Mouse (Mus musculus) central nervous system, embryonic 18 days (tissue): Measurements from ENCODE around the gene Osgepl1. TPM values are rescaled to one million over a fixed set of nuclear protein-coding genes. Genes with fewer than 3 reads are reported as not detected.

Experiments
- polyA plus RNA-seq: library from polyadenylated mRNA; depleted of rRNA; stranded (reverse); fragments of >200 nt; gene quantifications from 2 replicates; pipeline ENCODE4 v1.2.3, GENCODE M21; 2012; rRNA removed

Osgepl1 gene
- 16.4 and 17.0 TPM in 2 replicates for polyA plus RNA-seq

DNA sequence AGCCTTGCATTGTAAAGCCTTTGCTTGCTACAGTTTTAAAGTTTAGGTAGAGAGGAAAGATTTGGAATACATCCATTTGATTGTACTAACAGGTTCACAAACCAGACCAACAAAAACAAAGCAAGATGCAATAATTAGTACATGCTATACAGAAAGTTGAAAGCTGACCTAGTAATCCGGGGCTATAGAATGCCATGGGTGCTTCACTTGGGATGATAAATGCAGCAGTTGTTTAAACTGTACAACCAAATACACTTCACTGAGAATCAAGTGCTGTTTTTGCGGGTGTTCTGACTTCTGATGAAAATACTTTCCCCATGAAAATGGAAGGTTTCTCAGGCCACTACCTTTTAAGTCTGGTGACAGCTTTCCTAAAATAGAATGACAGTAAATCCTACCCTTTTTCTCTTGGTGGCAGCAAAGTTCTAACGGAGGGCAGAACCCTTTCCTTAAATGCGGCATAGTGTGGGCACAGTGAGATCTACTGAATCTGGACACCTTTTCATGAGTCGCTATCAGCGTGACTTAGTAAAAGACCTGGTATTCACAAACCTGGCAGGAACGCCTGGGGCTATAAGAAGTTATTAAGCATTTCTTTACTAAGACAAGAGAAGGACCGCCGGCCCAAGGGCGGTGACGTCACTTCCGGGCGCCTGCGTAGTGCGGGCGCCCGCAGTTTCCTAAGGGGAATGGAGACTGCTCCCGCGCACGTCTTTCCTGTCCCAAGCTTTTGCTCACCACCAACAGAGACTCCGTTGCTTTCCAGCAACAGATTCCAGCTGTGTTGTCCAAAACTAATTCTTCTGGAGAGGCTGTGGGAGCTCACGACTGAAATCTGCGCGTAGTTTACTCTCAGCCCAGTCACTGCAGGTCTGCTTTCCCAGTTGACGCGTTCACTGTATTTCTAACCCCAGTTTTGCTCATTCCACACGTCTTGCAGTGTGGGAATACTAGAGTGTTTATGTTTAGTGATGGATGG, at the start of gene Osgepl1:
TSS of gene Osgepl1 (plus strand) at position 636 of the 979 bp plus-strand sequence.

DNA sequence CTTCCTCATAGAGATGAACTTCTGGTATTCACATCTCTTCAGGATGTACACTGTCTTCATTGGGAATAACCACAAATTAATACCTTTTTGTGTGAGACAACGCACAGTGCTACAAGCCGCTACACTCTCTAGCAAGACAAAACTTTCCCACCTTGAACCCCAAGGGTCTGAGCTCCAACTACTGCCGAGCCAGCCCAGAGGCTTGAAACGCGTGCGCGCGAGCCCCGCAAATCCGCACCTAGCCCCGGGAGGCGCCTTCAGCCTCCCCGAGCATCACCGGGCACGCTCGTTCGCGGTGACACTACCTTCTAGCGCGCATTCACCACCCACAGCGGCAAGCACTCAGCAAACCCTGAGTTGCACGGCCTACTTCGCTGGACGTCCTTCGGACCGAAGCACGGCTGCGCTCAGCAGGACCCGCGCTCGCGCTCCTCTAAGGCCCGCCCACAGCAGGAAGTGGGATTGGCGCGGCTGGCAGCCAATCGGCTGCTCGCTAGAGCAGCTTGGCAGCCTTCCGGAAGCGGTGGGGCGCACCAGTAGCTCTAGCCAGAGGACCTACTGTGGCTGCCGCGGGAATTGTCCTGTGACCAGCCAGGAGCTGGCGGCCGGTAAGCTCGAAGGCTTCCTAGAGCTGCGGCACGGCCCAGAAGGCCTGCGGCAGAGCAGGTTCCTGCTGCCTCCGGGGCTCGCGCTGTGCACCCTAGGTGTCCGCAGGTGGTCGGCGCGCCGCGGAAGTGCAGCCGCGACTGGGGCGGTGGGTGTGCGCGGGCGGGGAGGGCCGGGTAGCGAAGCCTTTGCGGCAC, 16.6 kb upstream of the Osgepl1 start, which contains the start of the genes Pms1, Ormdl1 and Gm28778:
TSS of gene Pms1 (minus strand) at position 438 of the 803 bp plus-strand sequence.
TSS of gene Ormdl1 (plus strand) at position 515 of the 803 bp plus-strand sequence.
TSS of gene Gm28778 (plus strand) at position 531 of the 803 bp plus-strand sequence.

DNA sequence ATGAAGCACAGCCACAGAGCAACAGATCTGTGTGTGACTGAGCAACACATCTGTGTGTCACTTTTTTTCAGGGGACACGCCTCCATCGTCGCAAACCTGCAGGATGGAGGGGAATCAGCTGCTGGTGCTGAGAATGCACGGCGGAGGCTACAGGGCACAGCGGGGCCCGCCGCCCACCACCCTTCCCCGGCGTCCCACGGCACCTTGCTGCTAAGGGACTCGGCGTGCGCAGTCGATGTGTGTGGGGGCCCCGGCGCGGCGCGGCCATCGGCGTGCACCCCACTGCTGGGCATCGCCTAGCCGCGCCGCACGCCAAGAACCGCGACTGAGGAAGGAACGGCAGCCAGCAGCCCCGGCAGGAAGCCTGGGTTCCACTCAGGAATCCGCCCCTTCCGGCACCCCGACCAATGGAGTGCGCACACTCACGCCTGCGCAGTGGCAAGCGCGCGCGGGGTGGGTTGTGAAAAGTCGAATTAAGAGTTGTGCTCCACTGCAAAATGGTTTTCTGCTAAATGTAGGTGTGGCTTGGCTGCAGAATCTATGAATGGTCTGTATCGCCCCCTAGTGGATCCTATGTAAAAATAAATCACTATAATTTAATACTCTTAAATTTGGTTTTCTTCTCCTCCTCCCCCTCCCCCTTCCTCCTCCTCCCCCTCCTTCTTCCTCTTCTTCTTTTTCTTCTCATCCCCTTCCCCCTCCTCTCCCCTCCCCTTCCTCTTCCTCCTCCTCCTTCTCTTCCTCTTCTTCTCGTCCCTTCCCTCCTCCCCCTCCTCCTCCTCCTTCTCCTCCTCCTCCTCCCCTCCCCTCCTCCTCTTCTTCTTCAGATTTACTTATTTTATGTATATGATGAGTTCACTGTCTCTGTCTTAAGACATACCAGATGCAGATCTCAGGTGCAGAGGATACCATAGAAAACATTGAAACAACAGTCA, 39.2 kb downstream of the Osgepl1 start, which contains the start of the genes Asdurf, Gm28551 and Asnsd1:
TSS of gene Asdurf (minus strand) at position 293 of the 935 bp plus-strand sequence.
TSS of gene Gm28551 (minus strand) at position 341 of the 935 bp plus-strand sequence.
TSS of gene Asnsd1 (minus strand) at position 426 of the 935 bp plus-strand sequence.

Other genes with a start within 250 kb of the Osgepl1 start
- not detected in 2 replicates for gene 1700019A02Rik, start 126.0 kb upstream of the Osgepl1 start, polyA plus RNA-seq
- 2.9 and 3.6 TPM in 2 replicates for gene Pms1, start 16.6 kb upstream of the Osgepl1 start, polyA plus RNA-seq
- 30.1 and 33.8 TPM in 2 replicates for gene Ormdl1, start 16.5 kb upstream of the Osgepl1 start, polyA plus RNA-seq
- 0.95 and 1.2 TPM in 2 replicates for gene Gm28778, start 16.5 kb upstream of the Osgepl1 start, polyA plus RNA-seq
- not detected in 2 replicates for gene Asdurf, start 39.0 kb downstream of the Osgepl1 start, polyA plus RNA-seq
- gene Gm28551, start 39.0 kb downstream of the Osgepl1 start, polyA plus RNA-seq: 0.71 and 1.0 TPM in 2 replicates
- 26.3 and 27.1 TPM in 2 replicates for gene Asnsd1, start 39.1 kb downstream of the Osgepl1 start, polyA plus RNA-seq